Mouse (Mus musculus) left cerebral cortex, adult 2 months (tissue): ENCODE measurements around the gene Zc3h18. TPM values are rescaled to one million over a fixed set of nuclear protein-coding genes. Genes with fewer than 3 reads are reported as not detected.

Source experiments
- DNase-seq, 2 experiments: peaks; one replicate each; pipeline ENCODE4 v3.0.0; 2021 to 2022; ENCODE audit warnings: low spot score in 2 of 2, mixed read lengths in 1 of 2; ENCODE audit errors: extremely low spot score in 1 of 2
- H3K27ac ChIP-seq: fragments of 200-600 bp; 2 replicates; pipeline ENCODE4 v1.8.1; 2022
- H3K4me3 ChIP-seq: fragments of 200-600 bp; 2 replicates; pipeline ENCODE4 v1.8.1; 2022
- CTCF ChIP-seq: fragments of 200-600 bp; IDR thresholded peaks from 2 replicates; pipeline ENCODE4 v1.8.1; 2022; ENCODE audit warnings: antibody characterized with exemption, mild to moderate bottlenecking, moderate library complexity
- intact Hi-C: fragments of 180-260 bp; cut with DNase I; formaldehyde crosslinking; loops from one replicate; pipeline ENCODE4 v1.15.1; 2025
- total RNA-seq, 2 experiments: library from RNA; stranded (reverse); gene quantifications; 2 replicates each; pipeline ENCODE4 v1.2.3; 2021

The Zc3h18 gene
- total RNA-seq, 2 experiments from 2014 or later = 42.3 to 45.0 TPM

DNA sequence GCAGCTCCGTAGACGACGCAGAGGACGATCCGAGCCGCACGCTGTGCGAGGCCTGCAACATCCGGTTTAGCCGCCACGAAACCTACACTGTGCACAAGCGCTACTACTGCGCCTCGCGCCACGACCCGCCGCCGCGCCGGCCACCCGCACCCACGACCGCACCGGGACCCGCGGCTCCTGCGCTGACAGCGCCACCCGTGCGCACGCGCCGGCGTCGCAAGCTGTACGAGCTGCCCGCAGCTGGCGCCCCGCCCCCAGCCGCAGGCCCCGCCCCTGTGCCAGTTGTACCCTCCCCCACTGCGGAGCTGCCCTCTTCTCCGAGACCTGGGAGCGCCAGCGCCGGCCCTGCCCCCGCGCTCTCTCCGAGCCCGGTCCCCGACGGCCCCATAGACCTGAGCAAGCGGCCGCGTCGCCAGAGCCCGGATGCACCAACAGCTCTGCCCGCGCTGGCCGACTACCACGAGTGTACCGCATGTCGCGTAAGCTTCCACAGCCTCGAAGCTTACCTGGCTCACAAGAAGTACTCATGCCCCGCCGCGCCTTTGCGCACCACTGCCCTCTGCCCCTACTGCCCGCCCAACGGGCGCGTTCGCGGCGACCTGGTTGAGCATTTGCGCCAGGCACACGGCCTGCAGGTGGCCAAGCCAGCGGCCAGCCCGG lies 40.0 kb upstream of the Zc3h18 start:
- H3K4me3 ChIP-seq = peak overlapping the region; percentile 54
- intact Hi-C loops = no loop called here
- DNase-seq = peak; percentile 66 to 69
- H3K27ac ChIP-seq = peak overlapping the region; percentile 64
- TF ChIP-seq CTCF = no peak

DNA sequence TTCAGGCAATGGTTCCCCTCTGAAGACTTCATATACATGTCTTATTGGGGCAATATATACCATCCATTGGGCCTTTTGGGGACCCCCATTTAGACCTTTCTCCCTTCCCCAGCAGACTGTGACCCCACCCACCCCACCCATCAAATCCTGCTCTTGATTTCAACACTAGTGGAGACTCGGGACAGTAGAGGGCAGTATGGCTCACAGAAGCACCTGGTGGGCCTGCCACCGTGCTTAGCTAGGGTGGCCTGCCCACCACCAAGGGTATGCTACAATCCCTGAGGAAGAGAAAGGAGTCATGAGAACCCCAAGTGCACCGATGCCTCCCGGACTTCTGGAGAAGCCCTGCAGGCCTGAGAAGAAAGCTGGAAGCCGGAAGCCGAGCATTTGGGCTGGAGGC lies 37.6 kb upstream of the Zc3h18 start:
- peak; percentile 38 for TF ChIP-seq CTCF
- intact Hi-C loops = loop anchor here (1.0 kb wide), 1 partner anchor 30 kb away; no protein-coding TSS in a partner anchor
- H3K27ac ChIP-seq = peak overlapping the region; percentile 13; the same call in 1 of the 2 replicates
- DNase-seq = no peak
- no peak overlapping the region for H3K4me3 ChIP-seq

DNA sequence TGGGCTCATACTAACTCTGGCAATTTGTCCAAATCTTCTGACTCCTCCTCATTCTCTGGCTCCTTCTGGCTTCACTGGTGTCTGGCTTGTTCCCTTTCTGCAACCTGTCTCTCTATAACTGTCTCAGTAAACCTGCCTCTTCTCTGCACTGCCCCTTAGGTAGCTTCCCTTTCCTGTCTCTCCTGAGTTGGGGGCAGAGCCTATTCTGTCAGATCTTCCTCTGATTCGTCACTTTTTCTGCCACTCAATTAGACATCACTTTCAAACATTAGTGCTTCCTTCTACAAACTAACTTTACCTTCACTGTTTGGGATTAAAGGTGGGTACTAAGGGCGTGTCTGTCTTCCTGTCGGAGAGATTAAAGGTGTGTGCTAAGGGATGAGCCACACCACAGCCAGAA lies 35.6 kb upstream of the Zc3h18 start:
- no peak for TF ChIP-seq CTCF
- Histone ChIP-seq H3K27ac (no peak overlapping the region), H3K4me3 (no peak overlapping the region)
- intact Hi-C loops = no loop called here
- DNase-seq = no peak

DNA sequence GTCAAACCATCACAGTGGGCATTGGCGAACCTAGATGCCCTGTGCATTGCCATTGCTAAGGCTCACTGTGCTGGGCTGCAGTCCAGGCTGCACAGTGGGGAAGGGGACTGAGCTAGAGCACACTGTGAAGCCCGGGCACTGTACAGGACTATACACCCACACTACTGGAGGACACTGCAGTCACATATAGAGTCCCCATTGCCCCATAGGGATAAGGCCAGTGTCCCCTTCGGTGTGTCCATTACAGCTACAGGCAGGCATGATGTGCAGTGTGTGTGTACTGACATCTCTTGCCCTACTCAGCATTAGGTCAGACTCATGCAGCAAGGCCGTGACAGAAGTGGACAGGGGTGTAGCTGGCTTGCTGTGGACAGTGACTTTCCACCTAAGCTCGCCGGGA lies 34.6 kb upstream of the Zc3h18 start:
- peak overlapping the region; percentile 47 for H3K27ac ChIP-seq
- TF ChIP-seq CTCF = no peak
- no peak overlapping the region for H3K4me3 ChIP-seq
- DNase-seq = no peak
- intact Hi-C loops = no loop called here

DNA sequence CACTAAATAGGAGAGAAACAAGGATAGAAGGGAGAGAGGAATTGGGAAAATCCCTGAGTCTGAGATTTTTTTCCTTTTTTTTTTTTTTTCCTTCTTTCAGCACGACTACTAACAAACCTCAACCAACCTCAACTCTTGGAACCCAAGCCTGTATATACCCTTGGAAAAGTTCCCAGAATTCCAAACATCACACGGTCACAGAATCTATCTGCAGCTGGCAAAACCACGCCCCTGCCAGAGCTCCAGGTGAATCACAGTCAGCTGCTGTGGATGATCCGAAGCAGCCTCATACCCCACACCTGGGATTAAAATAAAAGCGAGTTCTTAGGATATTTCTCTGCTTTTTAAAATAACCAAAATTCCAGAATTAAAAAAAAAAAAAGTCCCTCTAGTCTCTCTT lies 34.0 kb upstream of the Zc3h18 start:
- TF ChIP-seq CTCF = no peak
- H3K27ac ChIP-seq = peak overlapping the region; percentile 74
- no peak overlapping the region for H3K4me3 ChIP-seq
- no peak for DNase-seq
- intact Hi-C loops = no loop called here

DNA sequence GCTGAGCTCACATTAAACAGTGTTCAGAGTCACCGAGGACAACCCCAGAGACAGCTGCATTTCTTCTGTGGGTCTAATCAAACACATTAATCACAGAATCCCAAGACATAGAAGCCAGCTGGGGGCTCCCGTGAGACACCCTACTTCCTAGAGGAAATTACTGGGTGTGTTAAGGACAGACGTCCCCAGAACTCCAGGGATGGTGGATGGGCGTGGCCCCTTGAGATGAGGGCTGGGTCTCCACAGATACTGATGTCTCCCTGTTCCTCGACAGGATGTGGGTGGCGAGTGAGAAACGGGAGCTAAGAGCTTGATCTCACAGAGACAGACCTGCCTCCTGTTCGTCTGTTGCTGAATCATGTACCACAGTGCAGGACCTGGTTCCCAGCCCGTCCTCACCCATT lies 33.6 kb upstream of the Zc3h18 start:
- no peak; the same call in 1 of the 2 replicates for TF ChIP-seq CTCF
- intact Hi-C loops = no loop called here
- H3K4me3 ChIP-seq = peak overlapping the region; percentile 36
- DNase-seq = peak; percentile 54 to 59
- H3K27ac ChIP-seq = peak overlapping the region; percentile 74

DNA sequence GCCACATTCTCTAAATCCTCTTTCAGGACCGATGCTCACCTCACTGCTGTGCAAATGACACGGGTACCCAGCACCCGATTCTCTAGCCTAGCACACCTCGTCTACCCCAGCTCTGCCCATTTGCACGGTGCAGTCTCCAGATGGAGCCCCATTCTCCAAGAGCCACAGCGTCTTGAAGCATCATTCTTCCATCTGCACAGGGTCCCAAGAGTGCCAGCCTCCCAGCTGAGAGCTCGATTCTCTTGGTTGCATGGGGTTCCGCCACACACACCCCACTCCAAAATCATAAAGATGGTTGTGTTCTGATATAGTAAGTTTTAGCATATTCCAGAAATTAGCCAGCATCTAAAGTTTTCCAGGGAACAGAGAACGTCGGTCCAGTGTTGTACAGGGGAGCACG lies 33.1 kb upstream of the Zc3h18 start:
- DNase-seq = no peak
- Histone ChIP-seq H3K27ac (peak overlapping the region; percentile 74), H3K4me3 (peak overlapping the region; percentile 36)
- intact Hi-C loops = no loop called here
- no peak for TF ChIP-seq CTCF

DNA sequence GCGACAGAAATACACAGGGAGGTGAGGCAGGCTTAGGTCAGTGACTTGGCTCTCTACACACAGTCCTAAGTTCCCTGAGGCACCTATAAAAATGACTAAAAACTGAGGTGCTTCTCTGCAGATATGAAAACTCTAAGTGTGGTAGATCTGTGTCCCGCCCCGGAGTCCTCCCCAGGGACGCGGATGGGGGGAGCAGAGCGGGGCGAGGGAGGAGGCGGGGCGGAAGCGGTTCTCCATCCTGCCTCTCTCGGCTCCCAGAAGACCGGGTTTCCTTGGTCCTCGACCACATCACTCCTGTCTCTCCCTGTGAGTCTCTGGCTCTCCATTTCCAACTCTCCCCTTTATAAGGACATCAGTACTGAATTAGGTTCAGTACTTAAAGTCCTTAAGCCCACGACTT lies 32.7 kb upstream of the Zc3h18 start:
- DNase-seq = peak in 1 of 2 experiments; percentile 53
- TF ChIP-seq CTCF = no peak
- Histone ChIP-seq H3K27ac (peak overlapping the region; percentile 74), H3K4me3 (peak overlapping the region; percentile 36)
- intact Hi-C loops = loop anchor here (2.0 kb wide), 1 partner anchor 17 kb away; the partner anchor contains the start of gene Trhr2

DNA sequence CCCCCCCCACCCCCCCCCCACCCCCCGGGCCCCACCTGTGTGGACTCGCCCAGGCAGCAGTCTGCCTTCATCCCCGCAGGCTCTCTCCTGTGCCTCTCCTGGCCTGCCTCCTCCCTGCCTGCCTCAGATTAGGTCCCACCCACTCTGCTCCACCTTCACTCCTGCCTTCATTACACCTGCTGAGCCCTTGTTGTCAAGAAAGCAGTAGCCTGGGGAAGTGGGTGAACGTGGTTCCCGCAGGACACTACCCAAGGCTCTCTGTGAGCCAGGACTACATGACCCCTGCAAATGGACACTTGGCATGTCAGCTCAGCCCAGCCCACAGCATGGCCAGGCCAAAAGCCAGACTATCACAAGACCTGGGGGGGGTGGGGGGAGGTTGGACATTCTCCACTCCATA lies 32.2 kb upstream of the Zc3h18 start:
- Histone ChIP-seq H3K4me3 (no peak overlapping the region), H3K27ac (peak overlapping the region; percentile 61)
- intact Hi-C loops = loop anchor here (2.0 kb wide), 1 partner anchor 17 kb away; the partner anchor contains the start of gene Trhr2
- no peak for DNase-seq
- TF ChIP-seq CTCF = no peak

DNA sequence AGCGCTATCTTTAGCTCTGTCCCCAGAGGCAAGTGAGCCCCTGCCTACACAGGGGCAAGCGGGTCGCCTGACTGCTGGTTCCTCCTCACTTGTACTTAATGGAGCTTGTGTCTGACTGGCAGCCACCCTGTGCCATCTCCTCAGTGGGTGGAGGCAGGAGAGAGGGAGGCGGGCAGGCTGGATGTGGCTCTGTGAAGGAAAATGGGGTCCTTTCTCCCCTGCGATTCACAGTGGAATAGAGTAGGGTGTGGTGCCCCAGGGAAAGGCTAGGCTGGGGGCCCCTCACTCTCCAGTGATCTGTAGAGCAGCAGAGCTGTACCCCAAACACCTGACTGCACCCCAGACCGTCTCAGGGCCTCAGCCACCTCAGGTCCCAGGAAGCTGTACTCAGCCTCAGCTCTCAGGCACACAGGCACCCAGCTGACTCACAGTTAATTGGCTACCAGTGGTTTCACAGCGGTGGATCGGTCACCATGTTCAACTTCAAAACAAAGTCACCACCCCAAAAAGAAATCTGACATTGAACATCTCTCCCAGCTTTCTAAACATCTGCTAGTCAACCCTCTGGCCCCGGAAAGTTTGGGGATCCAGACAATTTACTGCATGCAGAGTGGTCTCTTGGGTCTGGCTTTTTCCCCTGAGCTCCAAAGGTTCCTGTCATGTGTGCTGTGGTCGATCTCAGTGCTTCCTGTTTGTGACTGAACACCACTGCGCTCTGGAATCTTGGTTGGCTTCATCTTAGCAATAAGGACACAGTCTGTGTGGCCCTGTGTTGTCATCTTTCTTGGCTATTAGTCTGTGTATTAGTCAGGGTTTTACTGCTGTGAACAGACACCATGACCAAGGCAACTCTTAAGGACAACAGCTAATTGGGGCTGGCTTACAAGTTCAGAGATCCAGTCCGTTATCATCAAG lies 31.0 kb upstream of the Zc3h18 start:
- H3K27ac ChIP-seq = peak overlapping the region; percentile 16; the same call in 1 of the 2 replicates
- no peak overlapping the region for H3K4me3 ChIP-seq
- no peak for TF ChIP-seq CTCF

DNA sequence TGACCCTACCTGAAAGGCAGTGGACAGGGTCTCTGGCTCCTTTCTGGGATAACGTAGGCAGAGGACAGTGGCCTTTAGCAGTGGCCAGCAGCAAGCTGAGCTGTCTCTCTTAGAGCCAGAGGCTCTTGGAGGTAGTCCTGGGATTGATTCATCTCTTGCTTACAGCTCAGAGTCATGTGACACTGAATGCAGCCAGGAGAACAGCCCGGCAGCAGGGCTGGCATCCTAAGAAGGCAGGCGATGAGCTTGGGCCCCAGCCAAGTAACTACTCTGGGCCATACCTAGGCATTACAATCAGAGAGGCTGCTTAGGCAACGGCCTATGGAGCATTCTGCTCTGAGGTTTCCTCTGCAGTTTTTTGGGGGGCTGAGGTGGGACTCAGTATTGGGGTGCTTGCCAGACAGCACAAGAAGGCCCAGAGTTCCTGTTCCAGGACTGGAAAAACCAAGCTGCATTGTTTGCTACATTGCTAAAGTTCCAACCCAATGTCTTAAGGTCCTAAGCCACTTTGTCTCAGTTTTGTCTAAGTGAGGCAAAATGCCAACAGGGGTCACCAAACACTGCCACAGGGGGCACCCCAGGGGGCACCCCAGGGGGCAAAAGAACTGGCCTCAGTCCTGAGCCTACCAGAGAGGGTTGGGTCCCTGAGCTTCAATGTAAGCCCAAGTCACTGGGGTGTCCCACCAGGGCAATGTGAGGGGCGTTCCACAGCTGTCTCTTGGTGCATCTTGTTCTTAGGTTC lies 28.4 kb upstream of the Zc3h18 start:
- peak in 1 of 2 experiments; percentile 62 for DNase-seq
- H3K4me3 ChIP-seq = no peak overlapping the region
- intact Hi-C loops = no loop called here
- no peak for TF ChIP-seq CTCF
- H3K27ac ChIP-seq = peak overlapping the region; percentile 77

More for the DNA sequence above, 31.0 kb upstream of the Zc3h18 start:
- no peak for DNase-seq
- intact Hi-C loops = loop anchor here (2.0 kb wide), 1 partner anchor 15 kb away; the partner anchor contains the start of gene Trhr2
